Mouse (Mus musculus): ENCODE results near the gene Ppp4r4.
A peak's percentile ranks its signal among the peaks of the same experiment; 100 is the strongest.

- no peak for TF ChIP-seq POLR2A (IDR thresholded peaks at IDR 0.05; ENCODE audit: borderline replicate concordance, extremely low read depth, insufficient read depth, insufficient read length, poor library complexity, severe bottlenecking)
- TF ChIP-seq CTCF (IDR thresholded peaks at IDR 0.05; ENCODE audit: borderline replicate concordance, extremely low read depth, insufficient read depth, insufficient read length): peak; percentile 62; the same call in 1 of the 2 replicates
Measured at GRCm38 (mm10) chr12:103494486-103494885, 37.6 kb upstream of the Ppp4r4 start.
